Mouse (Mus musculus): Measurements from ENCODE around the gene Rad51b.

- no peak for TF ChIP-seq CTCF (conservative IDR thresholded peaks at IDR 0.05; ENCODE audit: low read length)
- TF ChIP-seq NANOG (IDR thresholded peaks at IDR 0.05; ENCODE audit: borderline replicate concordance, low read length) = no peak
These were observed 307.8 kb downstream of the Rad51b start for GRCm38 (mm10) chr12:79604850-79605249.

Measured in E14TG2a.4 (cell line).